Mouse (Mus musculus): ENCODE measurements around the gene Lefty2.
A peak's percentile ranks its signal among the peaks of the same experiment; 100 is the strongest.
"Not testable (repeated sequence)": the region's sequence is repeated elsewhere in the genome, so short reads cannot be mapped to it uniquely, and the experiment has no call there.

DNA sequence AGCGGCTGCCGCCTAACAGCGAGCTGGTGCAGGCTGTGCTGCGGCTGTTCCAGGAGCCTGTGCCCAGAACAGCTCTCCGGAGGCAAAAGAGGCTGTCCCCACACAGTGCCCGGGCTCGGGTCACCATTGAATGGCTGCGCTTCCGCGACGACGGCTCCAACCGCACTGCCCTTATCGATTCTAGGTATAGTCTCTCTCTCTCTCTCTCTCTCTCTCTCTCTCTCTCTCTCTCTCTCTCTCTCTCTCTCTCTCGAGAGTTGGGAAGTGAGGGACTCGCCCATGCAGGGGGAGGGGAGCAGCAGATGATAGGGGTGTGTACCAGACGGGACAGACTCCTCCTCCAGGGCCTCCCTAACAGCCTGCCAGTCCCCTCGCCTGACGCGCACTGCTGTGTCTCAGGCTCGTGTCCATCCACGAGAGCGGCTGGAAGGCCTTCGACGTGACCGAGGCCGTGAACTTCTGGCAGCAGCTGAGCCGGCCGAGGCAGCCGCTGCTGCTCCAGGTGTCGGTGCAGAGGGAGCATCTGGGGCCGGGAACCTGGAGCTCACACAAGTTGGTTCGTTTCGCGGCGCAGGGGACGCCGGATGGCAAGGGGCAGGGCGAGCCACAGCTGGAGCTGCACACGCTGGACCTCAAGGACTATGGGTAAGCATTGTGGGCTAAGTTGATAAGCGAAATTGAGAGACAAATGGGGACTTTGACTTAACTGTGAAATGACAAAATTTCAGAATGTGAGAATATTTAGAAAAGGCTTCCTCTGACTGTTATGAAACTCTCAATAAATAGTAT, 43.9 kb downstream of the Lefty2 start:
- TF ChIP-seq POLR2A (IDR thresholded peaks at IDR 0.05; ENCODE audit: insufficient read length, low read depth) = peak; percentile 28
- not testable (repeated sequence) for TF ChIP-seq POLR2AphosphoS2 (IDR thresholded peaks at IDR 0.05; ENCODE audit: insufficient read length, low read depth); USF1 (IDR thresholded peaks at IDR 0.05; ENCODE audit: low read depth); MYOG (IDR thresholded peaks at IDR 0.05; ENCODE audit: control insufficient read depth in 1 of 3, insufficient read depth in 1 of 3, insufficient read length in 2 of 3, low read depth in 2 of 3); REST (IDR thresholded peaks at IDR 0.05; ENCODE audit: insufficient read depth, insufficient read length); MAX (IDR thresholded peaks at IDR 0.05; ENCODE audit: low read depth); CEBPB (IDR thresholded peaks at IDR 0.05; ENCODE audit: insufficient read depth, poor library complexity, severe bottlenecking); SRF (IDR thresholded peaks at IDR 0.05; ENCODE audit: control insufficient read depth, insufficient read length, low read depth); TCF12 (IDR thresholded peaks at IDR 0.05; ENCODE audit: insufficient read depth, poor library complexity, severe bottlenecking); TCF3 (IDR thresholded peaks at IDR 0.05; ENCODE audit: insufficient read length, low read depth)

Data from myocyte (in vitro differentiated cells).